Mouse (Mus musculus): ENCODE results near the gene Calhm5. TPM values are rescaled to one million over a fixed set of nuclear protein-coding genes. Genes with fewer than 3 reads are reported as not detected.

Calhm5 gene
- polyA plus RNA-seq, 1 experiment, result 0.49 TPM

DNA sequence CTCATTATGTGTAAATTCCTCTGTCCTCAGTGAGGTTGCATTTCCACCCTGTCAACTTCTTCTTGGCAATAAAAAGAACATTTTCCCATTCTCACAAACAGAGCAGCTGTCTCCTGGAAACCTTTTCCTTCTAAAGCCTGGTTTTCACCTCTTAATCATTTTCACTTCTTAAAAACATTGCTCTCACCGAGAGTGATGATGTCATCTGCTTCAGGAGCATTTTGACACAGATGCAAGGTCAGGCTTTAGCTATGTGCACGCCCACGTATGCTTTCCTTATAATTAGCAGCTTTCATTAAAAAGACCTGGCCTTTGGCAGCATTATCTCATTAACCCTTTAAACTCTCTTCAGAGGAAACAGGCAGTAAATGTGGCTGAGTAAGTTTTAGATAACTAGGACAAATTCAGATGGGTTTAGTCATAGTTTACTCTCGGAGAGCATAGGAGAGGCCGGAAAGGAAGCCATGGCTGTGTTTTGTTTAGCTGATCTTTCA lies 25.3 kb downstream of the Calhm5 start:
- Histone ChIP-seq H3K4me1 (ENCODE audit: control insufficient read depth, insufficient read depth, low read length) (no peaks in the 10 kb centered on the region), H3K27me3 (ENCODE audit: control insufficient read depth, insufficient read depth, low read length) (no peaks in the 10 kb centered on the region), H3K27ac (ENCODE audit: insufficient read depth, low read length) (no peak overlapping the region), H3K4me3 (replicated peaks; ENCODE audit: insufficient read depth, low read depth, low read length) (no peak overlapping the region)
- WGBS, result 57% methylated on average over 5 of the region's 5 CpGs
- no peak for DNase-seq
- TF ChIP-seq POLR2A (IDR thresholded peaks at IDR 0.05; ENCODE audit: borderline replicate concordance, insufficient read depth, low read length), result no peak
- no peak for TF ChIP-seq CTCF (IDR thresholded peaks at IDR 0.05; ENCODE audit: borderline replicate concordance, insufficient read depth, low read depth, low read length)

DNA sequence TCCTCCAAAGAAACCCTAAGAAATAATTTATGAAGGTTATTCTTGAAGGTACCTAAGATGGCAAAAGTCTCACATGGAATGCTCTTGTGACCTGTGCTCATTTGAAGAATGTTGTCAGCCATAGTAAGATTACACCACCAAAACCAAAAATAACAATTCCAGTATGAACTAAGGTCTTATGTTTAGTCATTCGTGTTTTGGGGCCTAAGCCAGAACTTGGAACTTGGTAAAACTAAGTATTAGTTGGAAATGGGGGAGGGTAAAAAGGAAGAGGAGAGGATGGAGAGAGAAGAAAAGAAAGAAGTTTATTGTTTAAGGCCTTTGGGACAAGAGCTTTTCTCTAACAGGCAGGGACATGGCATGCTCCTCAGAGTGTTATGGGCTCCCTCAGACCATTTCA lies 26.7 kb downstream of the Calhm5 start:
- Histone ChIP-seq H3K4me3 (replicated peaks; ENCODE audit: insufficient read depth, low read depth, low read length) (no peak overlapping the region), H3K27ac (ENCODE audit: insufficient read depth, low read length) (no peak overlapping the region), H3K4me1 (ENCODE audit: control insufficient read depth, insufficient read depth, low read length) (no peaks in the 10 kb centered on the region), H3K27me3 (ENCODE audit: control insufficient read depth, insufficient read depth, low read length) (no peaks in the 10 kb centered on the region)
- no peak for DNase-seq
- no peak for TF ChIP-seq POLR2A (IDR thresholded peaks at IDR 0.05; ENCODE audit: borderline replicate concordance, insufficient read depth, low read length)
- TF ChIP-seq CTCF (IDR thresholded peaks at IDR 0.05; ENCODE audit: borderline replicate concordance, insufficient read depth, low read depth, low read length), result no peak
- WGBS, result 53% methylated on average over 1 of the region's 1 CpGs

DNA sequence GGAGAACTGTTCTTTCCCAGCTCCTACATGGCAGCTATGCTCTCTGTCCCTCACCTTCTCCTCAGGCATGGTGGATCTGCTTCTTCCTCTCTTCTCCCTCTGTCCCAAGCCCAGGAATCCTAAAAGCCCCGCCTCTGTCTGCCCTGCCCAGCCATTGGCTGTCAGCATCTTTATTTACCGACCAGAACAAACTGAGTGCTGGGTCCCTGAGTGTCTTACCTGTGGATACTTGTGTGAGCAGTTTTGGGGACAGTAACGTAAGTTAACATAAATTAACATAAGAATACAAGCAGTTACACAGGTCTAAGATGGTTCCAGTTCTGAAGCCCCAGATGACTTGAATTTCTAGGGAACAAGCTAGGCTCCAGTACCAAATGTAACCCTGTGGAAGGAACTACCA lies 29.7 kb downstream of the Calhm5 start:
- no peaks in the 10 kb centered on the region for H3K27me3 ChIP-seq (ENCODE audit: control insufficient read depth, insufficient read depth, low read length)
- TF ChIP-seq CTCF (IDR thresholded peaks at IDR 0.05; ENCODE audit: borderline replicate concordance, insufficient read depth, low read depth, low read length) (no peak), POLR2A (IDR thresholded peaks at IDR 0.05; ENCODE audit: borderline replicate concordance, insufficient read depth, low read length) (no peak)
- DNase-seq, result no peak
- WGBS, result 57% methylated on average over 3 of the region's 3 CpGs
- H3K27ac ChIP-seq (ENCODE audit: insufficient read depth, low read length), result no peak overlapping the region
- H3K4me3 ChIP-seq (replicated peaks; ENCODE audit: insufficient read depth, low read depth, low read length), result no peak overlapping the region
- H3K4me1 ChIP-seq (ENCODE audit: control insufficient read depth, insufficient read depth, low read length), result no peaks in the 10 kb centered on the region

DNA sequence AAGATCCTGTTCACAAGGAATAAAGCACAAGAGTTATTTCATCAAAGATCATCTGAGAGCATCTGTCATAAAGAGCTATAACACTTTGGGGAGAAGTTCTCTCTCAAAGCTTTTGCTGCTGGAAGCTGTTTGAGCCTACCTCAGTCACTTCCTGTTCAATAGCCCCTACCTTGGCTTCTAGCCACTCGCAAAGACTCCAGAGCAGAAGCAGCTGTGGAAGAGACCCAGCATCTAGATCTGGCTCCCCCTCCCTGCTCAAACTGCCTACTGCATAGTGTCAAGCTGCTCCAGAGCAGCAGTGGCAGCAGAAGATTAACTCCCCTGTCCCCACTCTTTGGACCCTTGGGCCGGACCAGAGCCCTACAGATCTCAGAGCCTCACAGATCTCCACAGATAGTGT lies 42.3 kb downstream of the Calhm5 start:
- TF ChIP-seq CTCF (IDR thresholded peaks at IDR 0.05; ENCODE audit: borderline replicate concordance, insufficient read depth, low read depth, low read length) (no peak), POLR2A (IDR thresholded peaks at IDR 0.05; ENCODE audit: borderline replicate concordance, insufficient read depth, low read length) (no peak)
- Histone ChIP-seq H3K4me1 (ENCODE audit: control insufficient read depth, insufficient read depth, low read length) (no peaks in the 10 kb centered on the region), H3K4me3 (replicated peaks; ENCODE audit: insufficient read depth, low read depth, low read length) (no peak overlapping the region), H3K27me3 (ENCODE audit: control insufficient read depth, insufficient read depth, low read length) (no peaks in the 10 kb centered on the region), H3K27ac (ENCODE audit: insufficient read depth, low read length) (no peak overlapping the region)
- 87% methylated on average over 2 of the region's 2 CpGs for WGBS
- DNase-seq, result no peak

DNA sequence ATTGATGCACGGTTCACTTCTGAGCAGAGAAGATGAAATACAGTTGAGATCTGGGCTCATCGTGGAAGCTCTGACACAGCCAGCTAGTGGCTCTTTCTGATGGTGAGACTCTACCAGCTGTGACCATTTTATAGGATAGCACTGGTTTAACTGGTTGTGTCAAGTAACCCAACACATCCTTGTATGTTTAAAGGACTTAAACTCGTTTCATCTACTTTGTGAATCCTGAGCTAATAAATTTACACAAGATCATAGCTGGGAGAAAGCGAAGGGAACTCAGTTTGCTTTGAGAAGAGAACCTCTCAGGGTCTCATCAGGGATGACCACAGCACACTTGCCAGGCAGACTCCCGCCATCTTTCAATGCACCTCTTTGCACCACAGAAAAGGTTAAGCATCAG lies 52.1 kb downstream of the Calhm5 start, which contains the start of gene Calhm4:
Calhm4 (minus strand) TSS at position 101 of the 400 bp plus-strand sequence.
- no peak for DNase-seq
- H3K27me3 ChIP-seq (ENCODE audit: control insufficient read depth, insufficient read depth, low read length), result no peaks in the 10 kb centered on the region
- no peak within 1 kb of the TSS for H3K27ac ChIP-seq (ENCODE audit: insufficient read depth, low read length)
- WGBS, result 88% methylated on average over 5 of the region's 5 CpGs
- no peaks in the 10 kb centered on the region for H3K4me1 ChIP-seq (ENCODE audit: control insufficient read depth, insufficient read depth, low read length)
- H3K4me3 ChIP-seq (replicated peaks; ENCODE audit: insufficient read depth, low read depth, low read length), result no peak within 1 kb of the TSS
- no peak for TF ChIP-seq CTCF (IDR thresholded peaks at IDR 0.05; ENCODE audit: borderline replicate concordance, insufficient read depth, low read depth, low read length)
- TF ChIP-seq POLR2A (IDR thresholded peaks at IDR 0.05; ENCODE audit: borderline replicate concordance, insufficient read depth, low read length), result no peak

Other genes with a start within 250 kb of the Calhm5 start
- not detected in 2 replicates for gene Sult3a1, start 238.8 kb downstream of the Calhm5 start, polyA plus RNA-seq (2012; rRNA removed)
- 0.46 and 0.97 TPM in 2 replicates for gene Rsph4a, start 191.4 kb downstream of the Calhm5 start, polyA plus RNA-seq (2012; rRNA removed)
- 9.0 and 10.5 TPM in 2 replicates for gene Zup1, start 145.2 kb downstream of the Calhm5 start, polyA plus RNA-seq (2012; rRNA removed)
- gene Rwdd1, start 76.9 kb downstream of the Calhm5 start, polyA plus RNA-seq (2012; rRNA removed), result 65.2 and 78.4 TPM in 2 replicates
- gene Trappc3l, start 58.9 kb downstream of the Calhm5 start, polyA plus RNA-seq (2012; rRNA removed), result not detected in 2 replicates
- not detected in 2 replicates for gene Calhm4, start 52.2 kb downstream of the Calhm5 start, polyA plus RNA-seq (2012; rRNA removed)
- gene Calhm6, start 31.5 kb upstream of the Calhm5 start, polyA plus RNA-seq (2012; rRNA removed), result 0.22 and 0.34 TPM in 2 replicates
- 1.6 and 1.7 TPM in 2 replicates for gene Dse, start 111.2 kb upstream of the Calhm5 start, polyA plus RNA-seq (2012; rRNA removed)
- 110 TPM in 2 replicates for gene Tspyl1, start 185.7 kb upstream of the Calhm5 start, polyA plus RNA-seq (2012; rRNA removed)
- 447 and 474 TPM in 2 replicates for gene Tspyl4, start 200.9 kb upstream of the Calhm5 start, polyA plus RNA-seq (2012; rRNA removed)